Comparison of ENCODE assay signal across 26 mouse cellular contexts in genomic region chr1:156641808-156642207, GRCm38 (mm10). TPM values are rescaled to one million over a fixed set of nuclear protein-coding genes. Genes with fewer than 3 reads are reported as not detected.
DNase-seq lines count a peak whose midpoint lies in the region; ATAC-seq and TF ChIP-seq lines count a peak whose summit lies in the region.
"Had no signal": no experiment of that assay in that cellular context is flagged by ENCODE, and none has a peak within 500 bp of the region (broad histone marks: within the 10 kb centered on the region; RNA-seq: fewer than 3 reads in every experiment).

No protein-coding gene starts in this region.

- TF ChIP-seq CTCF in olfactory bulb, adult 2 months (IDR thresholded peaks at IDR 0.05; ENCODE audit: insufficient read depth, low read depth, low read length) = peak; percentile 6; the same call in 1 of the 2 replicates

- H3K36me3 ChIP-seq in liver, embryonic 13.5 days = peaks cover 47% of the 10 kb centered on the region
- no peaks in the 10 kb centered on the region for H3K36me3 ChIP-seq in liver, embryonic 16.5 days (ENCODE audit: control insufficient read depth, insufficient read depth)

- 53% methylated on average over 10 of the region's 10 CpGs for WGBS in liver, embryonic 13.5 days (ENCODE audit: insufficient replicate concordance)
- 40% methylated on average over 10 of the region's 10 CpGs for WGBS in liver, embryonic 16.5 days (ENCODE audit: insufficient replicate concordance)
- WGBS in olfactory bulb, adult 2 months = 84% methylated on average over 10 of the region's 10 CpGs

- no peaks in the 10 kb centered on the region for H3K27me3 ChIP-seq in liver, embryonic 13.5 days
- H3K27me3 ChIP-seq in liver, embryonic 16.5 days (ENCODE audit: control insufficient read depth, insufficient read depth, low read depth, low read length) = no peaks in the 10 kb centered on the region
- H3K27me3 ChIP-seq: heart, embryonic 15.5 days; hindbrain, embryonic 12.5 days; intestine, embryonic 15.5 days had no signal

- intact Hi-C loops in left cerebral cortex, postnatal 10 days (cut with DNase I) = no loop called here

- no peak overlapping the region for H3K9ac ChIP-seq in liver, embryonic 13.5 days
- no peak overlapping the region for H3K9ac ChIP-seq in liver, embryonic 16.5 days (ENCODE audit: low read depth, low read length)
- H3K9ac ChIP-seq: heart, embryonic 15.5 days; hindbrain, embryonic 12.5 days; intestine, embryonic 15.5 days; lung, embryonic 14.5 days had no signal

- peaks cover 16% of the 10 kb centered on the region for H3K4me1 ChIP-seq in liver, embryonic 13.5 days (replicated peaks)
- peaks cover 2% of the 10 kb centered on the region for H3K4me1 ChIP-seq in liver, embryonic 16.5 days (ENCODE audit: control insufficient read depth, low read depth, low read length)
- peaks cover 31% of the 10 kb centered on the region for H3K4me1 ChIP-seq in olfactory bulb, adult 2 months (ENCODE audit: control insufficient read depth, insufficient read depth, low read length)
- H3K4me1 ChIP-seq: heart, embryonic 15.5 days; intestine, embryonic 15.5 days had no signal

- peak; percentile 26; the same call in 1 of the 2 replicates for ATAC-seq in liver, embryonic 13.5 days (ENCODE audit: low read depth)
- peak; percentile 53 for ATAC-seq in common myeloid progenitor, adult 5-6 weeks (replicated peaks; ENCODE audit: low read depth, poor library complexity, severe bottlenecking)
- ATAC-seq in liver, embryonic 16.5 days (ENCODE audit: low read depth) = 0 out of 2 replicates have a peak, but pooled peaks have one; percentile 47
- ATAC-seq: forebrain, embryonic 16.5 days; hindbrain, postnatal 0 days; intestine, embryonic 15.5 days; midbrain, embryonic 16.5 days had no signal

- no peak for TF ChIP-seq POLR2A in olfactory bulb, adult 2 months (IDR thresholded peaks at IDR 0.05; ENCODE audit: insufficient read depth, low read depth, low read length)

- no peak for DNase-seq in liver, embryonic 13.5 days
- no peak for DNase-seq in liver
- DNase-seq in kidney, adult 8-10 months = no peak
- no peak for DNase-seq in left cerebral cortex, postnatal 10 days (ENCODE audit: extremely low spot score in 1 of 2, low spot score in 2 of 2)
- no peak for DNase-seq in thymus, postnatal 10 days (ENCODE audit: low spot score in 2 of 2)
- DNase-seq: adrenal gland, postnatal 25 days; B cell, adult 2 months; cerebellum, adult 18-20 months; cerebellum, postnatal 25 days; gastrocnemius, postnatal 10 days; heart, postnatal 36 days; kidney, postnatal 25 days; left cerebral cortex, postnatal 4 days; lung, embryonic 14.5 days; lung, postnatal 14 days had no signal

- H3K4me2 ChIP-seq in liver, embryonic 13.5 days = no peak overlapping the region
- no peak overlapping the region for H3K4me2 ChIP-seq in liver, embryonic 16.5 days (ENCODE audit: low read depth, low read length)
- H3K4me2 ChIP-seq: heart, embryonic 15.5 days; hindbrain, embryonic 12.5 days; intestine, embryonic 15.5 days; lung, embryonic 14.5 days; midbrain, embryonic 11.5 days had no signal

- H3K27ac ChIP-seq in liver, embryonic 13.5 days = no peak overlapping the region
- no peak overlapping the region for H3K27ac ChIP-seq in liver, embryonic 16.5 days (ENCODE audit: low read length)
- H3K27ac ChIP-seq in olfactory bulb, adult 2 months (ENCODE audit: insufficient read depth, low read depth, low read length) = no peak overlapping the region
- H3K27ac ChIP-seq: heart, embryonic 10.5 days; heart, embryonic 15.5 days; hindbrain, embryonic 12.5 days; hindbrain, postnatal 0 days; intestine, embryonic 15.5 days had no signal

- H3K9me3 ChIP-seq in liver, embryonic 13.5 days (replicated peaks) = no peaks in the 10 kb centered on the region
- H3K9me3 ChIP-seq in liver, embryonic 16.5 days (replicated peaks; ENCODE audit: control insufficient read depth, low read length) = no peaks in the 10 kb centered on the region
- H3K9me3 ChIP-seq: heart, embryonic 10.5 days; heart, embryonic 15.5 days; hindbrain, embryonic 12.5 days; intestine, embryonic 15.5 days had no signal

- H3K4me3 ChIP-seq in liver, embryonic 13.5 days (replicated peaks) = no peak overlapping the region
- no peak overlapping the region for H3K4me3 ChIP-seq in liver, embryonic 16.5 days (ENCODE audit: low read depth, low read length)
- no peak overlapping the region for H3K4me3 ChIP-seq in olfactory bulb, adult 2 months (ENCODE audit: insufficient read depth, low read depth, low read length)
- H3K4me3 ChIP-seq: heart, embryonic 10.5 days; heart, embryonic 15.5 days; hindbrain, embryonic 12.5 days; intestine, embryonic 15.5 days had no signal

RNA-seq across cellular contexts. Expression of gene Tor3a, which starts 32.3 kb away (rescaled TPM):
- 3.4 and 4.6 TPM in 2 replicates for polyA plus RNA-seq in liver, embryonic 13.5 days (2015; fragmentation: Nextera tagmentation; extraction: Ambion mirVana)
- total RNA-seq in common myeloid progenitor, adult 5-6 weeks (2017) = 16.1 and 22.1 TPM in 2 replicates
- 3.7 and 3.9 TPM in 2 replicates for polyA plus RNA-seq in liver, embryonic 16.5 days (2015; fragmentation: Nextera tagmentation; extraction: Ambion mirVana)
- not detected in 2 replicates for polyA plus RNA-seq in olfactory bulb, adult 2 months (2012; ENCODE audit: insufficient read depth, insufficient read length, low replicate concordance, missing spikeins)
- 1 to 10 TPM; 4.1 to 5.0 TPM for total RNA-seq in left cerebral cortex, postnatal 10 days (2021)
